Mouse (Mus musculus): Measurements from ENCODE around the gene Hlcs.
A peak's percentile ranks its signal among the peaks of the same experiment; 100 is the strongest.

Gene Hlcs

GRCm38 (mm10) chr16:94246058-94246784 is 67.2 kb downstream of the Hlcs start:
- no peak for DNase-seq (ENCODE audit: low spot score in 2 of 2)

- no peak for DNase-seq (ENCODE audit: low spot score in 2 of 2)
Observed at GRCm38 (mm10) chr16:94241126-94241525, 72.2 kb downstream of the Hlcs start.

GRCm38 (mm10) chr16:94240190-94240589 is 73.2 kb downstream of the Hlcs start:
- no peak for DNase-seq (ENCODE audit: low spot score in 2 of 2)

GRCm38 (mm10) chr16:94239567-94239966 is 73.8 kb downstream of the Hlcs start:
- no peak for DNase-seq (ENCODE audit: low spot score in 2 of 2)

- DNase-seq (ENCODE audit: low spot score in 2 of 2), result no peak
Observed at GRCm38 (mm10) chr16:94239146-94239545, 74.2 kb downstream of the Hlcs start.

- DNase-seq (ENCODE audit: low spot score in 2 of 2), result no peak
Observed at GRCm38 (mm10) chr16:94237130-94237484, 76.3 kb downstream of the Hlcs start.

GRCm38 (mm10) chr16:94236226-94237129 is 76.9 kb downstream of the Hlcs start:
- peak in 1 of 2 experiments; percentile 48 for DNase-seq (ENCODE audit: low spot score in 2 of 2)

GRCm38 (mm10) chr16:94235718-94236117 is 77.7 kb downstream of the Hlcs start:
- DNase-seq (ENCODE audit: low spot score in 2 of 2), result no peak

- DNase-seq (ENCODE audit: low spot score in 2 of 2), result no peak
Observed at GRCm38 (mm10) chr16:94234202-94234601, 79.2 kb downstream of the Hlcs start.

- DNase-seq (ENCODE audit: low spot score in 2 of 2), result no peak
Observed at GRCm38 (mm10) chr16:94230909-94231575, 82.3 kb downstream of the Hlcs start.

GRCm38 (mm10) chr16:94230499-94230898 is 82.9 kb downstream of the Hlcs start:
- DNase-seq (ENCODE audit: low spot score in 2 of 2), result no peak

GRCm38 (mm10) chr16:94229890-94230289 is 83.5 kb downstream of the Hlcs start:
- DNase-seq (ENCODE audit: low spot score in 2 of 2), result no peak

- DNase-seq (ENCODE audit: low spot score in 2 of 2), result no peak
Observed at GRCm38 (mm10) chr16:94228858-94229555, 84.4 kb downstream of the Hlcs start.

GRCm38 (mm10) chr16:94227328-94228018 is 85.9 kb downstream of the Hlcs start:
- DNase-seq (ENCODE audit: low spot score in 2 of 2), result peak in 1 of 2 experiments; percentile 50

GRCm38 (mm10) chr16:94223363-94223720 is 90.0 kb downstream of the Hlcs start:
- no peak for DNase-seq (ENCODE audit: low spot score in 2 of 2)

- DNase-seq (ENCODE audit: low spot score in 2 of 2), result no peak
Observed at GRCm38 (mm10) chr16:94222646-94223362, 90.6 kb downstream of the Hlcs start.

- DNase-seq (ENCODE audit: low spot score in 2 of 2), result no peak
Observed at GRCm38 (mm10) chr16:94210689-94211357, 102.5 kb downstream of the Hlcs start.

GRCm38 (mm10) chr16:94209626-94210025 is 103.7 kb downstream of the Hlcs start:
- no peak for DNase-seq (ENCODE audit: low spot score in 2 of 2)

- DNase-seq (ENCODE audit: low spot score in 2 of 2), result no peak
Observed at GRCm38 (mm10) chr16:94208826-94209225, 104.5 kb downstream of the Hlcs start.

- no peak for DNase-seq (ENCODE audit: low spot score in 2 of 2)
Observed at GRCm38 (mm10) chr16:94208152-94208551, 105.2 kb downstream of the Hlcs start.

Data from urinary bladder, adult 18-20 months (tissue).